Mouse (Mus musculus): ENCODE measurements around the gene Zfr.
"Not testable (repeated sequence)": the region's sequence is repeated elsewhere in the genome, so short reads cannot be mapped to it uniquely, and the experiment has no call there.

Gene Zfr

DNA sequence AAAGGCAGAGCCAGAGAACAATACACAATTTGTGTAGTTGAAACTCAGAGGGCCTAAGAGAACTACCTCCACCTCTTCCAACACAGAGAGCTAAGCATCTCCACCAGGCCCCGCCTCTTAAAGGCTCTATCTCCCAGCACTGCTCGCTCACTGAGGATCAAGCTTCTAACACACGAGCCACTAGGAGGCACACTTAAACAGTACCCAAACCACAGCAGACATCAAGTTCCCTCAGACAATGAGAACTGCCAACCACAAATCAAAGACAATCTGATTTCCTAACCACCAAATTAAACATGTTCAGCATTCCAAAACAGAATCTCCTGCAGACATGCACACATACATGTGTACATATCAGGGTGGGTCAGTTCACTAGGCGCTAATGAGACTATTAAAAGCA lies 9.4 kb upstream of the Zfr start:
- DNase-seq: no peak

DNA sequence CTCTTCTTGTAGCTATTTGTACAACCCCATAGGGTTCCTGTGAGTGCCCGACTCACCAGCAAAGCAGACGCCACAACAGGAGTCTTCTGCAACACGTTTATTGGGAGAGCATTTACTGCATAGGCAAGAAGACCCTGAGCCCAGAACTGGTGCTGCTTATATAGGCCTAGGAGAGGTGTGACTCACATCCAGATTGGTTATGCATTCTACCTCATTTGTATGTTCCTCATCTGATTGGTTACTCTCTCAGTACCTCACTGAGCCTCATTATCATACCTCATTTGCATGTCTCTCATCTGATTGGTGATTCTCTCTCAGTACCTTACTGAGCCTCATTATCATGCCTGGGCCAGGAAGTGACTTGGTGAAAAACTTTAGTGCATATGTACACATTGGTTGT lies 8.7 kb upstream of the Zfr start:
- not testable (repeated sequence) for DNase-seq

DNA sequence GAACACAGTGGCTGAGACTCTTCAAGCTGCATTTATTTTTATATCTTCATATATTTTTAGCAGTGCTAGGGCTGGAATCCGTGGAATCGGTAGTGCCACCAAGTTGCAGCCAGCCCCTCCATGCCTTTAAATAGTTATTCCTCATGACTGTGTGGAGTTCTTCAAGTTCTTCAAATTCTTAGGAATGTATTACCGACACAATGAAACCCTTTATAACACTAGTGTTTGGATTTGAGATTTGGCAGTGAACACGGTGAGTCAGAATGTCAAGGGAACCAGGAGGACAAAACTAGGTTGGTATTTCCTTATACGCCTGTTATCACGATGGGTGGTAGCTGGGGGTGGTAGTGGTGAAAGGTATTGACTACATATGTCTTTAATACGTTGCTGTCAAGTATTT lies 6.4 kb upstream of the Zfr start:
- no peak for DNase-seq

DNA sequence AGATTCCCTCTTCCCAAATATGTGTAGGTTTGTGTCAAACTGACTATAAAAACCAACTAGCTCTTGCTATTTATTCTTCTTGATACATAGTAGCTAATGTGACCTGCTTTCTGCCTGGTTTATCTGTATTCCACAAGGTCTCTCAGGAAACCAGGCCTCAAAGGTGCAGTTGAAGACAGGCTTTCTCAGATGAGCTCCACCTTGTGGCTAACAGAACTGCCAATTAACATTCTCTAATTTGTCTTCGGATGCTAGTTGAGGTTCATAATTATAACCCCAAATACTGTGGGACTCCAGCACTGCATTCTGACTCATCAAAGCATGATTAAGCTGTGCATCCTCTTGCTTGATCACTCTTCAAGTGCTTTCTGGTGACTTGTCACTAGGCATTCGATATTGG lies 4.2 kb upstream of the Zfr start:
- DNase-seq: no peak

DNA sequence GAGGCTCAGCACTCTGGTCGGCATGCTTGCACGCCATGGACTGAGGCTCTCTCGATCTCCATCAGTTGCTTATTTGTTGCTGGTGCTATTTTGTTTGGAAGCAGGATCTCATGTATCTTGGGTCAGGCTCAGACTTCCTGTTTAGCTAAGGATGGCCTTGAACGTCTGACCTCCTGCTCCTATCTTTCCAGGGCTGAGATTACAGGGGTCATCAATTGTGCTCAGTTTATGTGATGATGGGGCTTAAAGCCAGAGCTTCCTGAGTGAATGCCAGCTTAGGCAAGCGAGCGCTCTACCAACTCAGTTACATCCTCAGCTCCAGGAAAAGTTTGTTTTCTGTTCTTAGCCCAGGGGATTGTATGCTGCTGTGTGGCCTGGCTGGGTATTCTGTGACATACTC lies 3.1 kb upstream of the Zfr start:
- DNase-seq: no peak

DNA sequence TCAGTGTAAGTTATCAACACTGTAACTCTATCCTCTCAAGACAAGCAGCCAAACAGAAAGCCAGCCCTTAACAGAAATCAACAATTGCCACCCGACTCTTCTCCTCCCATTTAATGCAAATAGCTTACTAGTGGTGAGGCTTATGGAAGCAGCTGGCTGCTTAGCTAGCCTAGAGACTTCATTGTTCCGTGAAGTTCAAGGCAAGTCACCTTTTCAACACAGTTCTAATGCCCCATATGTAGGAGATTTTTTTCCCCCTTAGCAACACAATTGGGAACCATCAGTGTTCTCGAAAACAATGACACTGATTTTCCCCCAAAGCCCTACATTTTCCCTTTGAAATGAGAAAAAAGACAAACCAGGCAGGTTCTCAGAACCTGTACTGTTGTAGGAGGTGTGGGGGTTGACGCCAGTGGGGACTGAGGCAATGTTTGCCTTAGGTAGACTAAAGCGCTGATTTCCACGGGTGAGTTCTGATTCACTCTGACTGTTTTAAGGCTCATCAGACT lies 1.9 kb upstream of the Zfr start:
- DNase-seq: no peak

DNA sequence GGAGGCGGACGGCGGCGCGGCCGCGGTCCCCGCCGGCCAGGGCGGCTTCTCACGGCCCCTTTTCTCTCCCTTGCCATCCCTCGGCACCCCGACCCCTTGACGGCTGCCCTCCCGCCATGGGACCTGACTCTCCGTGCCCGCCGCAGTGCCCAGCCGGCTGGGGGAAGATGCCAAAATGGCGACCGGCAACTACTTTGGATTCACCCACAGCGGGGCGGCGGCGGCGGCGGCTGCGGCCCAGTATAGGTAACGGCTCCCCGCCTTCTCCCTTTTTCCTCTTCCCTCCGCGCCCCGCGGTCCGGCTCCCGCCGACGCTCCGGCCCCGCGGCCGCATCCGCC lies 431 bp downstream of the Zfr start:
- DNase-seq: no peak

DNA sequence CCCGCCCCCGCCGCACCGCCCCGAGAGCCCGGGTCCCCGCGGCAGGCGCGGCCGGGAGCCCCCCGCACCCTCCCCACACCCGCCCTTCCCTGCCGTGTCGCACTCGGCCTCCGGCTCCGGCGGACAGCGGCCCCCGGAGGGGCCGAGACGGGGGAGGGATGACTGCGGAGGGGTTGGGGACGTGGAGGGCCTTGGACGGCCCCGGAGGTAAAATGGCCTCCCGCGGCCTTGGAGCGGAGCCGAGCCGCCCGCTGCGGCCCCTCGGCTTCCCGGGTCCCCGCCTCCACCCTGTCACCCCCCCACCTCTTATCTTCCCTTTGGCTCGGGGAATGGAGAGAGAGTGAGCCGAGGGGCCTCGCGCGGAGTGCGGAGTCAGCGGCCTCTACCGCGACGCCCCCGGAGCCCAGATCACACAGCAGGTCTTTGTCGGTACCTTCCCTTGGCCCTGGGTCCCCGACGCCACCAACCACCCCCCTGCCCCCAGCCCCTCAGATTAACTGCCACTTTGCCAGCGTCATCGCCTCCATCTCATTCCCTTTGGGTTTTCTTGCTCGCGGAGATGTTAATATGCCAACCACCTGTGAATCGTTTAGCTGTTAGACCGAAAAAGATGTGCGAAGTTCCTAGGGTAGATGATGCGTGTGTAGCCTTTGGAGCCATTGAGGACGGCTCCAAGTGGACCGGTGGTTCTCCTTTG lies 949 bp downstream of the Zfr start:
- DNase-seq: peak; percentile 62

DNA sequence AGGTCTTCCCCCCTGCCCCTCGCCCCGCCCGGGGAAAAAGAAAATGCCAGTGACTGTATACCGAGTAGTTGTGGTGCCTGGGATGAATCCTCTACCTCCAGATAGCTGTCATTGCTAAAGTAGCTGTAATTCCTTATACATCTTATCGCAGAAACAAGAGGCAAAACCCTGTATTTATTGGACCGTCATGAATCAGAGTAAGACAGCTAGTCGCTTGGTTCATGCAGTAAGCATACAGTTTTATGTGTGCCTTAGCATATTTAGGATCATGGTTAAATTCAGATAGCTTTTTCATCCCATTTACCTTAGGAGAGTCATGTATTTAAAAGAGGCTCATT lies 1.5 kb downstream of the Zfr start:
- no peak for DNase-seq

DNA sequence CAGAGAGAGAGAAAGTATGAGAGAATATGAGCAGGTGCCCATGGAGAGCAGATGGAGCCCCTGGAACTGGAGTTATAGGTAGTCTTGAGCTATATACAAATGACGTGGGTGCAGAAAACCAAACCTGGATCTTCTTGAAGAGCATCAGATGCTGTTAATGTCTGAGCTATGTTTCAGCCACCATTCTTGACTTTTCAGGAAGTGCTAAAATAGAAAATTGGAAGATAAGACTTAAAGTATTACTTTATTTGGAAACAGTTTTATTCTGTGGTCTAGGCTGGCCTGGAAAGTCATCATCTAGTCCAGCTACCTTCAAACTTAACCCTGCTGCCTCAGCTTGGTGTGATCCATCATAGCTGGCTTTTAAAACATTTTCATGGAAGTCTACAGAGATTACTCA lies 7.3 kb downstream of the Zfr start:
- no peak for DNase-seq

DNA sequence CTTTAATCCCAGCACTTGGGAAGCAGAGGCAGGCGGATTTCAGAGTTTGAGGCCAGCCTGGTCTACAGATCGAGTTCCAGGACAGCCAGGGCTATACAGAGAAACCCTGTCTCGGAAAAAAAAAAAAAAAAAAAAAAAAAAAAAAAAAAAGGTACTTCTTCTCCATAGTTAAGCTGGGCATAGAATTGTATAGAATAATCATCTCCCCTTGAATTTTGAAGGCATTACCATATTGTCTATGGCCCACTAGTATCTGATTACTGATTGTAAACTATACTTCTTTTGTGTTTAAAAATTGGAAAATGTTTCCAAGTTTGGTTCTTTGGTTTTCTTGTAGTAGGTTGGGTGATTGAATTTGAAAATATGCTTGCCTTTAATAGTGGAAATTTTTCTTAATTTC lies 13.2 kb downstream of the Zfr start:
- not testable (repeated sequence) for DNase-seq

DNA sequence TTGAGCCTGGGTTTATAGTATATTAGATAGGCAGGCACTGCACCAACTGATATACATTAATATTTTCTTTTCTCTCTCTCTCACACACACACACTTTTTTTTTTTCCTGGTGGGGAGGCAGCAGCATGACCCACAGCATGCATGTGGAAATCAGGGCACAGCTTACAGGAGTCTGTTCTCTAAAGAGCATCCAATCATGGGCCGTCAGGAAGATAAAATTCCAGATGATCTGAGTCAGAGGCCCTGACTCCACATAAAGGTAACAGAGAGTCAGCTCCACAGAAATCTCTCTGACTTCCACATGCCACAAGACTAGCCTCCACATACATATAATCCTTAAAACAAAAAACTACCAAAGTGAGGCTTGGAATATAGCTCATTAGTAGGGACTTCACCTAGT lies 16.9 kb downstream of the Zfr start:
- no peak for DNase-seq

DNA sequence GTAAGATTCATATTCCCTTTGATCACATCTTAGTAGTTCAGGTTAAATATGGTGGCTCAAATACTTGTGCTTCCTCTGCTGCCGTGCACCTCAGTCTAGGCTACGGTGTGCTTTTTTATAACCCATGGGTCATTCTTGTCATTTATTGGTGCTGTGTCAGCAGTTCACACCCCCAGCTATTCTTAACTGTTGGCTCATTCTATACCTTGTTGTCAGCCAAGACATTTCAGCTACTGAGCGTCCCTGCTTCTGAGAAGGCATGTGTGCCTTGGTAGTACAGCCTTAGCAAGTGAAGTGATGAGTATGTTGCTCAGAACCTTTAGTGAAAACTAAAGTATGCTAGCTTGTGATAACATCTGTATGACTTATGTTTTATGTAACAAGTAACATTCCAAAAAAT lies 17.7 kb downstream of the Zfr start:
- peak; percentile 50 for DNase-seq

DNA sequence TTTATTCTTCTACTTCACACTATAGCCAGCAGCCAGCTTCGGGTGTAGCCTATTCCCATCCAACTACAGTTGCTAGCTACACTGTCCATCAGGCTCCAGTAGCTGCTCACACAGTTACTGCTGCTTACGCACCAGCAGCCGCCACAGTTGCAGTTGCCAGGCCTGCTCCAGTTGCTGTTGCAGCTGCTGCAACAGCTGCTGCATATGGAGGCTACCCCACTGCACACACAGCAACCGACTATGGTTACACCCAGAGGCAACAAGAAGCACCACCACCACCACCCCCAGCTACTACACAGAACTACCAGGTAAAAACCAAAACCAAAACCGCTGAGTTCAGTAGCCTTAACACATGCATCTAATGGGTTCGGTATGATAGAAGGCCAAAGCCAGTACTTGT lies 18.7 kb downstream of the Zfr start:
- no peak for DNase-seq

DNA sequence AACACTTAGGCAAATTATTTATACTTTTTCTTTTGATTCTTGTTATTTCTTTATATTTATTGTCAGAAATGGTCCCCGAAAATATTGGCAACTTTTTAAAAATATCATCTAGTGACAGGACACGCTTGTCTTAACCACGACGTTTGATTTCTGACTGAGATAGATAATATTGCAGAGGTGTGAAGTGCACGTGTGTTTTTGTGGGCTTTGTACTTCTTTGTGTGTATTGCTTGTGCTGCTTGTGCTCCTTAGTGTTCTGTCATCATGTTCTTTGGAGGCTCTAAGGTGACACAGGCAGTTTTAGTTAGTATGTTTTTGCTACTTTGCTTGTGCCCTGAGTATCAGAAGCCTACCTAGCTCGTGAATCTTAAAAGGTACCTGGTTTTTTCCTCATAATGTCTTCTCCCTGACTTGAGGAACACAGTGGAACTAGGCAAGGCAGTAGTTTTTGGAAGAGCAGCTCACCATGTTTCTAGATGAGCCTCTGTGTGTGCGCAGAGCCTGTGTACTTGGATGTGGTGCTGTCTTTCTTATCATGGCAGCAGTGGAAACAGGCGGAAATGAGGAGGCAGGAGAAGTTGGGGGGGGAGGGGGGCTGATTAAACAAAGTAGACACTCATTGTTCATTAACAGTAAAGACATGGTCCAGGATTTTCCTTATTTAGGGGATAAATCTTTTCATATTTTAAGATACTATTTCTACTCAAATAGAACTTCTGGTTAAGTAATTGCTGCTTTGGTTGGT lies 23.5 kb downstream of the Zfr start:
- no peak for DNase-seq

DNA sequence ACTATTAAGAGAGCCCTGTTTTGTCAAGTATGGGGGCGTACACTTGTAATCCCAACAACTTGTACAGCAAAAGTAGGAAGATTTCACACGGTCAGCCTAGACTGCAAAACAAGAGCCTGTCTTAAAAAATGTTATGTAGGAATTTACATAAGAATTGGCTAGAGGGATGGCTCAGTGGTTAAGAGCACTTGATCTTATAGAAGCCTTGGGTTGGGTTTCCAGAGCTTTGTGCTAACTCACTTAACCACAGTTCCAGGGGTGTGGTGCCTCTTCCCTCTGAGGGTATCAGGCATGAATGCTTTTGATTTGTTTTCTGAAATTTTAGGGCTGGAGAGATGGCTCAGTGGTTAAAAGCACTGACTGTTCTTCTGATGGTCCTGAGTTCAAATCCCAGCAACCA lies 29.8 kb downstream of the Zfr start:
- DNase-seq: no peak

DNA sequence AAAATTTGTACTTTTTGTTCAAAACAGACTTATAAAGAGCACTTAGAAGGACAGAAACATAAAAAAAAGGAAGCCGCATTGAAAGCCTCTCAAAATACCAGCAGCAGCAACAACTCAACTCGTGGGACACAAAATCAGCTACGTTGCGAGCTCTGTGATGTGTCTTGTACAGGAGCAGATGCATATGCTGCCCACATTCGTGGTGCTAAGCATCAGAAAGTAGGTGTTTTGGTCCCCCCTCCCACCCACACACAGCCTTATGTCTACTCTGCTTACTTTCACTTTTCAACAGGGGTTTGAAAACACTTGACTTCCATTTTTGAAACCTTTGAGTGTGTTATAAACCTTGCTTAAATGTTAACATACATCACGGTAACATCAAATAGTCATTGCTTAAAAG lies 31.9 kb downstream of the Zfr start:
- DNase-seq: no peak

DNA sequence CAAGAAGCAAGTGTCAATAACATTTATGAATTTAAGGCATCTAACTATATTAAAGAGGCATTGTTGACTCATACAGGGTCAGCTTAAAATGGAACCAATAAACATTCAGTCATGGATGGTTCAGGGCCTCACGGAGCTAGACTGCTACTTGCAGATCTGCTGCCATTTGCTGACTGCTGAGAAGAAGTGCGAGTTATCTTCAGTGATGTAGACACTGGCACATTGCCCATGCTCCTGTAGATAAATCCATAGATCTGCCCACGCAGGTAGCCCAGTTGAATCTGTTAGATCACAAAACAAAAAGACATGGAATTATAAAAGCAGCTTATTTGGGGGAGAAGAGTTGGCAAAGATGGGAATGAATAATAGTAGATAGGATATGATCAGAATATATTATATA lies 36.1 kb downstream of the Zfr start:
- DNase-seq: peak; percentile 19

DNA sequence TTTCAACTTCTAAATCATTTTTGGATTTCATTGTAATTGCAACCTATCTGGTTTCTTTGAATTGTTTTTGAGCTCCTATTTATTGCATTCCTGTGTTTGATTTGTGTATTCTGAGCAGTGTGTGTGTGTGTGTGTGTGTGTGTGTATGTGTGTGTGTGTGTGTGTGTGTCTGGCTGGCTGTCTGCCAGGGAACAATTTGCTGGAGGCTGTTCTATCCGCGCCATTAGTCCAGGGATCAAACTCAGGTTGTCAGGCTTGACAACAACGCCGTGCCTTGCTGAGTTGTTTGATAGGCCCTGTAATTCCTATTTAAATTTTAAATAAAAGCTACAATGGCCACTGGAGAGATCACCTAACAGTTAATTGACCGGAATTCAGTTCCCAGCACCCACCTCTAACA lies 60.5 kb downstream of the Zfr start:
- no peak for DNase-seq

DNA sequence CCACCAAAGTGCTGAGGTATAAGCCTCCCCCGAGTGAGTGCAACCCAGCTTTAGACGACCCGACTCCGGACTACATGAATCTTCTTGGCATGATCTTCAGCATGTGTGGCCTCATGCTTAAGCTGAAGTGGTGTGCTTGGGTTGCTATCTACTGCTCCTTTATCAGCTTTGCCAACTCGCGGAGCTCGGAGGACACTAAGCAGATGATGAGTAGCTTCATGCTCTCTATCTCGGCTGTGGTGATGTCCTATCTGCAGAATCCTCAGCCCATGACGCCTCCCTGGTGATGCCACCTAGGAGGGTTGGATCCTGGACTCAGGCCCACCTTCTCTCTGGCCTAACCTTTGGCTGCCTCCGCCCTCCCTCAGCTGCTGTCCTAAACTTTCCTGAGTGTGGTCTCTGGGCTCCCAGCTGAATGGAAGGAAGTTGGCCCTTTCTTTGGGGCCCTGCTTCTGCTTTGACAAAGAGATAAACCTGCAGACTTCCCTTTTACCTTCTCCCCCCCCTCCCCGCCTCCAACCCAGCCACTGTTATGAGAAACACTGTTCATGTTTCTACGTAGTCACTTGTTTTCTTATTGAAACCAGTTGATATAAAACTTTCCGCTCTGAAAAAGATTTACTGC lies 63.7 kb downstream of the Zfr start:
- DNase-seq: not testable (repeated sequence)

DNA sequence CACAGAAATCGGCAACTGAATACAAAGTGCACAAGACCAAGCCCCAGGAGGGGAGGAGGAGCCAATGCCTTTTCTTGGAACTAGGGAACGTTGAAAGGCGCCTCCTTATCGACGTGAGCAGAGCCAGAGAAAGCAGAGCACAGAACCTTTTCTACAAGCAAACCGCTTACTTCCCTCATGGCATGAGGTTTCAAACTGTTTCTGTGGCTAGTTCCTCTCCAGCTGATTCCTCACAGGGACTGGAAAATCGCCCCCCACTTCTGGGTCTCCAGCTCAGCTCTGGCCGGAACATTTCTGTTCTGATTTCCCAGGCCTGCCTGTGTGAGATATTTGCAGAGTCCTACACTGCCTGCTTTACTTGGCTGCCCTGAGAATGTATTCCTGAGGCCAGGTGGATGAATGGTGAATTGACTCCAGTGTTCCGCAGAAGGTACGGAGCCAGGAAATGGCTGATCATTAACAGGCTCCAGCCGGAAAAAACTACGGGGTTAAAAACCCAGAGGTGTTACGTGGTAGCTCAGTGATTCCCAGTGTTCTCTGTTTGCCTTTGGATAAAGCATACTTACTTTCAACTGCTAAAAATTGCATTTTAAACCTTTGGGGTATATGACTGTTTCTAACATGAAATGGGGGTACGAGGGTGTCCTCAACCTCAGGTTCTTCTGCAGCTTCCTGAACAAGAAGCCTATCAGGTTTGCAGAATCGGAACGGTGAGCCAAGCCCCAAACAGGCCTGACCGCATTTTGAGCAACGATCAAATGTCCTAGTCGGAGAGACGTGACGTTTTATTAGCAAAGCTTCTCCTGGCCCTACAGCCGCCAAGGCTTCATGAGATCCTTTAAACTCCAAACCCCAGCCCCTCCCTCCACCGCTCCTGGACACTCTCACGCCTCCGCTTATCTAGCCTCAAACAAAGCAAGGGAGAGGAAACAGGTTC lies 76.5 kb downstream of the Zfr start:
- no peak for DNase-seq

DNA sequence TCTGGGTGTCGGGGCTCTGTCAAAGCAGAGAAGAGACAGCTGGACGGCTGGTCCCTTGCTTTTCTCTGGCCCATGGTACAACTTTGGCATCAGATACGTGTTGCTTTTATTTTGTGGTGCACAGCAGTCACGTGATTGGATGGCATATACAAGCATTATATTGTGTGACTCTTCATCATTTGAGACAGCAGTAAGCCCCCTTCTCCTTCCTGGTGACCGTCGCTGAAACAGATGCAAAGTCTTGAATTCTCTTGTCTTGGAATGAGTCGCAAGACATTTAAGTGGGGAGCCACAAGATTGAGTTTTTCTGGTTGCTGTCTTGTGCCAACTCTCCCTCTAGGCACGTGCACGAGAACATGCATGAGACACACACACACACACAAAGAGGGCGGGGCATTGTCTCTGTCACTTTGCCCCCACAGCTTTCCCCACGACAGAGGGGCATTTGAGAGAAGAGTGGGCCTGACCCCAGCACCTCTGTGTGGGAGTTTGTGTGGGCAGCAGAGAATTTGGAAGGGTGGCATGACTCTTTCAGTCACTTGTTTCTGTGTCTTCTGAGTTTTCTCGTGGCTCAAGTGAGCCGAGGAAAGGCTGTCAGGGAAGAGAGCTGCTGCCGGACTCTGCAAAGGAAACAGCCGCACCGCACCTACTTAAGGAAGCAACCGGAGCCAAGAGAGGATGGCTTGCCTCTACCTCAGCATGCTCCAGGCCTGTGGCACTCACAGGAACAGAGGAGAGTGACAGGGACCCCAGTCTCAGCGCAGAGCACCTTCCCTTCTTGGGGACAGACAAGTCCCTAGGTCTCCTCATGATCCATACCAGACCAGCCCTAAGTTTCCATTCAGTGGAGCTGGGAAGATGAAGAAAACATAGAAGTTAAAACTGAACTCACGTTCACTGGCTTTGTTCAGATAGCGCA lies 77.4 kb downstream of the Zfr start:
- DNase-seq: no peak
